Mouse (Mus musculus): ENCODE measurements around the gene Trim67.
A peak's percentile ranks its signal among the peaks of the same experiment; 100 is the strongest.

The Trim67 gene

GRCm38 (mm10) chr8:124794486-124794780 lies 1.5 kb downstream of the Trim67 start:
- peak; percentile 18 for DNase-seq (ENCODE audit: low spot score)

GRCm38 (mm10) chr8:124795781-124796488 lies 3.0 kb downstream of the Trim67 start:
- DNase-seq (ENCODE audit: low spot score): no peak

- no peak for DNase-seq (ENCODE audit: low spot score)
Observed at GRCm38 (mm10) chr8:124800542-124800941, 7.7 kb downstream of the Trim67 start.

- DNase-seq (ENCODE audit: low spot score): no peak
Observed at GRCm38 (mm10) chr8:124803824-124804702, 11.2 kb downstream of the Trim67 start.

DNA sequence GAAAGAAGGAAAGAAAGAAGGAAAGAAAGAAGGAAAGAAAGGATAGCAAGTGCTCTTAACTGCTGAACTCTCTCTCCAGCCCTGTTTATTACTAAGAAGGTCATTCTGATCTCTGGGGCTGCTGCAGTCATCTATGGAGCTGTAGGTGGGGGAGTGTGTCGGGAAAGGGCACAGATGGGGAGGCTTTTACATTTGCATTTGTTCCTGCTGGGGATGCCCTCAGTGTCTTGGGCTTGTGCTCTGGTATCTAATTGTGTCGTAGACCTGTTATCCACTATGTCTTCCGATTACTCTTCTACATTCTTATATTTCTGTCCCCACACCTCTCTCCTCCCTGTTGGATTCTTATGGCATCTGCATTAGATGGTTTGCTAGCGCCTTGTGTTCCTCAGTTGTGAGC lies 13.1 kb downstream of the Trim67 start:
- DNase-seq (ENCODE audit: low spot score): no peak

DNA sequence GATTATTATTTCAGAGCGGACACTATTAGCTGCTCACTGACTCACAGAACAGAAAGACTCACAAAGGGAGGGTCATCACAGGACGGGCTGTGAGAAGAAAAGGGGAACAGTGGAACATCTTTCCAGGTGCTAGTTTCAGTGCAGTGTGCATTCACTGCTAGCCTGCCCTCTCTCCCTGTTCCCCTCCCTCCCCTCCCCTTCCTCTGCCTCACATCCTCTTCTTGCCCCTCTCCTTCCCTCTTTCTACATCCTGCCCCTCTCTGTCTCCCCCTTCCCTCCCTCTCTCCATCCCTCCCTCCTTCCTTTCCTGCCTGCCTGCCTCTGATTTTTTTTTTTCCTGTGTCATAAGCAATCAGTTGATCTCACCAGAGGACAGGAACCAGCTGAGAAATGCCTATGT lies 16.5 kb downstream of the Trim67 start:
- no peak for DNase-seq (ENCODE audit: low spot score)

- DNase-seq (ENCODE audit: low spot score): no peak
Observed at GRCm38 (mm10) chr8:124810056-124810610, 17.2 kb downstream of the Trim67 start.

DNA sequence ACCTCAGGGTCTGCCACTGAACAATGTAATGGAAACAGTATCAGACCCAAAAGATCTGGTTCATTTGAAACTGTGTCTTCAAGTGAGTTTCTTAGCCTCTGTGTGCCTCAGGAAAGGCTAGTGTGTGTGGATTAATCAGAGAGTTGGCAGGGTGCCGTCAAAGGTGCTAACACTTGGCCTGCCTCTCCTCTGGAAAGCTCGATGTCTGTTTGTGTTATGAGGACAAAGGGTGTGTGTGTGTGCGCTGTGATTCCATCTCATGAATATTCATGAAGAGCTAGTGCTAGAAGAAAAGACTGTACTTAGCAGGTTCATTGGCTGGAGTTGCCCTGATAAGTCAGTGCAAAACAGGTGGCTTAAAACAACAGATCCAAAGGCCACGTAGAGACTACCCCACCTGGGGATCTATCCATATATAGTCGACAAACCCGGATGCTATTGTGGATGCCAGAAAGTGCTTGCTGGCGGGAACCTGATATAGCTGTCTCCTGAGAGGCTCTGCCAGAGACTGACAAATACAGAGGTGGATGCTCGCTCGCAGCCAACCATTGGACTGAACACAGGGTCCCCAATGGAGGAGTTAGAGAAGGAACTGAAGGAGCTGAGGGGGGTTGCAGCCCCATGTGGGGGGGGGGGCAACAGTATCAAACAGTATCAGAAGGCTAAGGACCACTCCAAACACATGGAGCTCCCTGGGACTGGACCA lies 17.9 kb downstream of the Trim67 start:
- DNase-seq (ENCODE audit: low spot score): no peak

GRCm38 (mm10) chr8:124813326-124813725 lies 20.4 kb downstream of the Trim67 start:
- no peak for DNase-seq (ENCODE audit: low spot score)

GRCm38 (mm10) chr8:124815870-124816269 lies 23.0 kb downstream of the Trim67 start:
- DNase-seq (ENCODE audit: low spot score): no peak

DNA sequence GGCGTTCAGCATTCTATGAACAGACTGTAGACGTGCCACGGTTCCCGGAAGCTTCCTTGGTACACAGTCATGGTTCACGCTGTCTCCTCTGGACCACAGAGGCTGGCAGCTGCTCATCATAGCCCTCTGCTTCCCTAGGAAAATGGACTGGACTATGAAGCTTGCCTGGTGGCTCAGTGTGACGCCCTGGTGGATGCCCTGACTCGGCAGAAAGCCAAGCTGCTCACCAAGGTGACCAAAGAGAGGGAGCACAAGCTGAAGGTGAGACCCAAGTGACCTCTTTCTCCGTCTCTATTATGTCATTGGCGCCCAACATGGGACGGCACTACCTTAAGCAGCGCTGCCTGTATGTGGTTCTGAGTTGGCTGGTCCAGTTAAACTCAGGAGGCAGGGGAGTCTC lies 24.0 kb downstream of the Trim67 start:
- no peak for DNase-seq (ENCODE audit: low spot score)

DNA sequence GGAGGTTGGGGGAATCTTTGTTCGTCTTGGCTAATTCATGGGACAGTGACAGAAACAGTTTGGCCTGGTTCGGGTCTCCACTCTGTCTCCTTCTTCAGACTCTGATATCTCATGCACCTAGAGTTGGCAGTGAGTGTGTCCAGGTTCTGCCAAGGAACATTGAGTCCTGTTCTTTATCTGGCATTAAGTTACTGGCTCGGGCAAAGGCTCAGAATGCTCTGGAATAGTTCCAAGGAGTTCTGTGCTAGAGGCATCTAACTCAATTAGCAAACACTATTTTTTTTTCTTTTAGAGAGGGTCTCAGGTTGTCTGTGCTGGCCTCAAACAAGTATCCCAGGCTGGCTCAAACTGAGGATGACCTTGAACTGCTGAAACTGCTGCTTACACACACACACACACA lies 24.5 kb downstream of the Trim67 start:
- no peak for DNase-seq (ENCODE audit: low spot score)

DNA sequence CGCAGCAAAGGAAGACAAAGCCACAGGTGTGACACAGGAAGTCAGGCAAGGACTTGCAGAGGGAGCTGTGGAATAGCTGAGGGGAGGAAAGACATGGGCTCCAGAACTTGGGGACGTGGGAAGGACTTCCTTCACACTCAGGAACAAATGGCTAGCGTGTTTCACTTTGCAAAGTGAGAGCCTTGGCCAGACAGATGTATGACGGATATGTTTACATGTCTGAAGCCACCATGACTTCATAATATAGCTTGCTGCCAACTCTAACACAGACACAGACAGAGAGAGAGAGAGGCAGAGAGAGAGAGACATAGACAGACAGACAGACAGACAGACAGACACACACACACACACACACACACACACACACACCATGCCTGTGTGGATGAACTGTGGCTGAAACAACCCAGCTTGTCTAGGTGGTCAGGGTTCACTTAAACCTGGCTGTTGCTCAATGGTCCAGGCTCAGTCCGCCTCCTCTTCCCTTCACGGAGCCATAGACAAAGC lies 26.8 kb downstream of the Trim67 start:
- no peak for DNase-seq (ENCODE audit: low spot score)

DNA sequence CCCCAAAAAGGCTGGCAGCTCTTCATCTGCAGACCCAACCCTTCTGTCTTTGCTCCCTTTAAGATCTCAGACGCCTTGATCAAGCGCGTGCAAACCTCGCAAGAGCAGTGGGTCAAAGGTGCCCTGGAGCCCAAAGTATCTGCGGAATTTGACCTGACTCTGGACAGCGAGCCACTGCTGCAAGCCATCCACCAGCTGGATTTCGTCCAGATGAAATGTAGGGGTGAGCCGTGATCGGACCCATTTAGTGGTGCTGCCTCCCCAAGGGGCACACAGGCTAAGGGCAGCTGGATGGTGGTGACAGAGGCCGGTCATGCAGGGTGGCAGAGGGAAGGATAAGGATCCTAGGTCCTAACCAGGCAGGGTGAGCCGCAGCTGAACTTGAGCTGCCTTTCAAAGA lies 27.2 kb downstream of the Trim67 start:
- DNase-seq (ENCODE audit: low spot score): no peak

GRCm38 (mm10) chr8:124823497-124823896 lies 30.6 kb downstream of the Trim67 start:
- no peak for DNase-seq (ENCODE audit: low spot score)

GRCm38 (mm10) chr8:124826658-124827057 lies 33.8 kb downstream of the Trim67 start:
- DNase-seq (ENCODE audit: low spot score): no peak

DNA sequence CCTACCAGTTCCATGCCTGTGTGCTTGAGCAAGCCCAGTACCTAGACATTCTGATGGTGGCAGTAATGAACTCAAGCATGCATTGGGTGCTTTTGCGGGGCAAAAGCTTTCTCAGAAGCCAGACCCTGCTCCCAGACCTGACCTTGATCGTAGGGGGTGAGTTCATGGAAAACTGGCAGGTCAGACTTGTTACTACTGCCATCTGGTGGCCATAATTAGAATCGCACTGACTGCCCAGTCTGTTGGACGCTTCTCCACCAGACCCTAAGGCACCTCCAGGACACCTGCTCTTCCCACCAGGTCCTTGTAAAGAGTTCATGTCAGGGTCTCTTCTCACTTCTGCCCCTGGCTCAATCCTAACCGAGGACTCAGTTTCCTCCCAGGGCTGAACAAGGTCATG lies 34.5 kb downstream of the Trim67 start:
- DNase-seq (ENCODE audit: low spot score): peak; percentile 26

DNA sequence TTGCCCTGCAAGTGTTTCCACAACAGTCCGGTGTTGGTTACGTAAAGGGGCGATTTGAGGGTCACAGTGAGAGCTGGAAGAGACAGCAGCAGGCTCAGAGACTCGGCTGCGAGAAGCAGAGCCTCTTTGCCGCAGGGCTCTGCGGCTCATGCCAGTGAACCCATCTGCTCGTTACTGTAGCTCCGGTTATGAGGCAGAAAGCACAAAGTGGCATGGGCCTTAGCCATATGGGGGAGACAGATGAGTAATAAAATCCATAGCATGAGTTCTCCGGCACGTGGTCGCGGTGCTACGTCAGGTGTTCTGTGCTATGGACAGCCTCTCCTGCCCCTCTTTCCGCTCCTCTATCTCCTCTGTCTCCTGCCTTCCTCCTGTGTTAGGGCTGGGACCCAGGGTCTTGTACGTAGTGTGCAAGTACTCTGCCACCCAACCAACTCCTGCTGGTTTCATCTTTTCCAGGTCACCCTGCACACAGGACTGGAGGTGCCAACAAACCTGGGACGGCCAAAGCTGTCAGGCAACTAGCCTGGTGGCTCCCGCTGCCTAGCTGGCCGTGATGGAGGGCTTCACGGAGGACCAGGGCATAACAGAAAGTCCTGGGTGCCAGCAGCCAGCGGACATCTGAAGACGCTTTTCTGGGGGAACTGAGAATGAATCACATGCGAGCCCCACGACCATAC lies 35.8 kb downstream of the Trim67 start:
- DNase-seq (ENCODE audit: low spot score): no peak

- DNase-seq (ENCODE audit: low spot score): no peak
Observed at GRCm38 (mm10) chr8:124830050-124830449, 37.2 kb downstream of the Trim67 start.

DNA sequence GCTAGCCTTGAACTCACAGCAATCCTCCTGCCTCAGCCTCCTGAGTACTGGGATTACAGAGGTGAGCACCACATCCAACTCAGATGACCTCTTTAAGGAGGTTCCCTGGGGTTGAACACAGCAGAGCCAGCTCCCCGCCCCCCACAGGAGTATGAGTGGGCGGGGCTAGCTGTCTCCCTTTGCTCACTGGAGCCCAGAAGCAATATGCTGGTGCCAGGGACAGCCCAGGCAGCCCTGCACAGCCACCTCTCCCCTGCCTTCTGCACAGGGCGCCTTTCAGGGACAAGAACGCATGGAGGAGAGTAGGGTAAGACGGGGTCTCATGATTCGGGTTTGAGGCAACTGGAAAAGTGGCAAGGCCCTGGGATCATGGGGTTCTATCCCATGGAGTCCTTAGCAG lies 38.6 kb downstream of the Trim67 start:
- no peak for DNase-seq (ENCODE audit: low spot score)

- no peak for DNase-seq (ENCODE audit: low spot score)
Observed at GRCm38 (mm10) chr8:124831941-124832340, 39.0 kb downstream of the Trim67 start.
